Mouse (Mus musculus) E14TG2a.4 (cell line): ENCODE measurements around the gene Exosc3.

Experiments used
- CTCF ChIP-seq: conservative IDR thresholded peaks from 2 replicates; pipeline ENCODE4 v1.5.1; 2014; ENCODE audit warnings: low read length
- NANOG ChIP-seq: IDR thresholded peaks from 2 replicates; pipeline ENCODE4 v1.6.1; 2014; ENCODE audit warnings: borderline replicate concordance, low read length, mixed read lengths
- POU5F1 ChIP-seq: IDR thresholded peaks from 2 replicates; pipeline ENCODE4 v1.6.1; 2014; ENCODE audit warnings: low read length, borderline replicate concordance

DNA sequence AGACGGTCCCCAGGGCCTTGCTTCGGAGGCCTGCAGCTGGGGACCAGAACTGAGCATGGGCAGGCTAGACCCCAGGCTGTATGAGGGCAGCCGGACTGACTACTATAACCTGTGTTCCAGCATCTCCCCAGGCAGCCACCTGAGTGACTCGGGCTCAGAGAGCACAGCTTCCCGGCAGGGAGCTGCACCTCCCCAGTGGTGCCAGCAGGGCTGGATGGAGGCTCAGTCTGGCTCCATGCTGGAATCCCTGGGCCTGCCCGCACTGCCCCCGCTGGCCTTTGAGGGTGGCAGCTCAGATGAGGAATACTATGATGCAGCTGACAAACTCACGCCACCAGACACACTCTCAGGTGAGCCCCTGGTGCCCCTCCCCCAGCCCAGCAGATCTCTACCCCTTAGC is 63.2 kb downstream of the Exosc3 start:
- TF ChIP-seq CTCF (no peak), POU5F1 (no peak), NANOG (no peak)
